Mouse (Mus musculus) embryonic fibroblast, embryonic 13.5 days (primary cell): Measurements from ENCODE around the gene Slf2. TPM values are rescaled to one million over a fixed set of nuclear protein-coding genes. Genes with fewer than 3 reads are reported as not detected.

ENCODE experiments used
- H3K27ac ChIP-seq: 2 replicates; pipeline ENCODE4 v1.5.1; 2012; ENCODE audit warnings: low read length, control low read depth, inconsistent platforms; ENCODE audit not compliant: insufficient read depth
- H3K4me1 ChIP-seq: 2 replicates; pipeline ENCODE4 v1.6.1; 2011; ENCODE audit warnings: low read length; ENCODE audit not compliant: control insufficient read depth, insufficient read depth
- H3K4me3 ChIP-seq: 2 replicates; pipeline ENCODE4 v1.5.1; 2011; ENCODE audit warnings: mild to moderate bottlenecking, control low read depth, low read length; ENCODE audit not compliant: insufficient read depth
- CTCF ChIP-seq: IDR thresholded peaks from 2 replicates; pipeline ENCODE4 v1.5.1; 2011; ENCODE audit warnings: mild to moderate bottlenecking, control low read depth, low read length, moderate library complexity, borderline replicate concordance; ENCODE audit not compliant: insufficient read depth
- POLR2A ChIP-seq: IDR thresholded peaks from 2 replicates; pipeline ENCODE4 v1.6.1; 2011; ENCODE audit warnings: low read depth, mild to moderate bottlenecking, control low read depth, low read length, moderate library complexity
- polyA plus RNA-seq: library from polyadenylated mRNA; stranded (reverse); fragments of >200 nt; gene quantifications from 2 replicates; pipeline ENCODE4 v1.2.4, GENCODE M21; 2011; ENCODE audit warnings: low read depth; ENCODE audit not compliant: missing spikeins, insufficient read length

The Slf2 gene
- polyA plus RNA-seq, 1 experiment = 28.0 TPM

DNA sequence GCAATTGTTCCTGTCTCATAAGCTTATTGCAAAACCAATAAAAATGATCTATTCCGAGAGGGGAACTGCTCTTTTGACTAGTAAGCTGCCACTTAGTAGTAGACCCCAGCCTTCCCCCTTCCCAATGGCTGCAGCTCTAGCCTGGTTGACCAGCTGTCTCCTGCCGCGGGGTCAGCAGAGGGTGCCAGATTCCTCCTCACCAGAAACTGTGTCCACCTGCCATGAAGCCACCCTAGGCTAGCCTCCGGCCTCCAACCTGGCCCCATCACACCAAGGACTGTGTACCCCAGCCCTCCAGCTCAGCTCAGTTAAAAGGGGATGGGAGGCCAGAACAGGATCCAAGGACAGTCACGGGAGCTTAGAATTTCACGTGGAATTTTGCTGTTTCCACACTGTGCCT lies 34.5 kb upstream of the Slf2 start:
- no peak for TF ChIP-seq POLR2A
- no peak for TF ChIP-seq CTCF
- Histone ChIP-seq H3K4me3 (no peak overlapping the region), H3K4me1 (peaks cover 14% of the 10 kb centered on the region), H3K27ac (no peak overlapping the region)

GRCm38 (mm10) chr19:44897521-44897920 lies 33.4 kb upstream of the Slf2 start:
- Histone ChIP-seq H3K4me1 (peaks cover 14% of the 10 kb centered on the region), H3K4me3 (no peak overlapping the region), H3K27ac (no peak overlapping the region)
- TF ChIP-seq CTCF (no peak), POLR2A (no peak)

- TF ChIP-seq POLR2A = no peak
- TF ChIP-seq CTCF = no peak
- H3K4me1 ChIP-seq = peaks cover 14% of the 10 kb centered on the region
These were observed 32.3 kb upstream of the Slf2 start for GRCm38 (mm10) chr19:44898646-44899045.

DNA sequence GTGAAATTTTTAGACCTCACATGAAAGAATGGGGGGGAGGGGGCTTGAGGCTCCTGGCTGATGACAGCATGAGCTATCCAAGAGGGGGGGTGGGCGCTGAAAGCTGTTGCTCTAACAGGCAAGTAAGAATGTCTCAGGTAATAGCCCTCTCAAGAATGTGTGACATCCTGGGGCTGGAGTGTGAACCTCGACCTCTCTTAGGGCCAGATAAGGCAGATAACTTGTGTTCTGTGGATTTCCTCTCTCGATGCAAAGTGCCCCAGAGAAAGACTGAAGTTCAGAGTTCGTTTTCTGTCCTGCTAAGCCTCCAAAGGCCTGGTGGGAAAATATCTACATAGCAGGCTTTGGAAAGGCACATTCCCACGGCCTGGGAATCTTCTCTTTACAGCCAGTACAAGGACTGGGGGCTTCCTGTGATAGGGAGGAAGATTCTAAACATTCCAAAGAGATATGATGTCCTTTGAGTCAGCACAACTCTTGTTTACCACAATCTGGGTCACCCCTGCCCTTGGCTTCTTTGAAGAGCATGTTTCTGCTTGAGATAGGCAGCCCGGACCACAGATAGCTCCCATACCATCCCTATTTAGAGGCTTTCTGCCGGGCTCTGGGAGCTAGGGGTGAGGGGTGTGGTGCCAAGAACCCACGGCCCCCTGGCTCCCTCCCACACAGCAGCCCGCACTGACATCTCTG lies 31.7 kb upstream of the Slf2 start:
- peaks cover 14% of the 10 kb centered on the region for H3K4me1 ChIP-seq
- TF ChIP-seq POLR2A (no peak), CTCF (no peak)
- H3K27ac ChIP-seq = peak overlapping the region; percentile 3; the same call in 1 of the 2 replicates
- no peak overlapping the region for H3K4me3 ChIP-seq

More at GRCm38 (mm10) chr19:44898646-44899045, 32.3 kb upstream of the Slf2 start:
- no peak overlapping the region for H3K4me3 ChIP-seq
- no peak overlapping the region for H3K27ac ChIP-seq

DNA sequence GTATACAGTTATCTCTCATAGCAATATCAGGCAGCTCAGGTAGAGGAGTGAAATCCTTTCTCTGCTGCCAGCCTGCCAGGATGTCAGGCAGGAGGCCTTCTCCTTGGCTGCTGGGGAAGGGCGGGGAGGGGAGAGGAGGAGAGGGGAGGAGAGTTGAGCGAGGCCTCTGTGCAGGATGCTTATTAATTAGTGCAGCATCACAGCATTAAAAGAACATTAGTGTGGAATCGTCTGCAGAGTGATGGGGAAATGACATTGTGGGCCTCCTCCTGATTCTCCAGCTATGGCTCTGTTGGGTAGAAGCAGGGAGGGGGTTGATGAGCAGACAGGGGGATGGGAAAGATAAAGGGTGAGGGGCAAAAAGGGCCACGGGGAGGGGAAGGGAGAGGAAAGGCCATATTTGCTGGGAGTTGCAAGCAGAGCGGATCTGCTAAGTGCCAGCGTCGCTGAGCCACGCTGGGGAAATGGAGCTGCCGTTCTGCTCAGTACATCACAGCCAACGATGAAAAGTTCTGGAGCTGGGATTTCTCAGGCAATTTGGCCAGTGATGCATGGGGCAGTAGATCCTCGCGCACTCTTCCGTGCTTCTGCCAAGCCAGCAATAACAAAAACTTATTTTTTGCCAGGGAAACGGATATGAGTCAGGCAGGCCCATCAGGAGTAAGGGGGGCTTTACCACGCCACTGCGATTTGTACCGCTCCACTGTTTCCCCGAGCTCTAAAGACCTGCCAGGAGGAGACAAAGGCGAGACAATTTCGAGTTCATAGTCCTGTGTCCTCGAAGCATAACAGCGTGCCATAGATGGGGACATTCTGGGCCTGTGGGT lies 30.8 kb upstream of the Slf2 start:
- TF ChIP-seq POLR2A (no peak), CTCF (no peak)
- H3K4me1 ChIP-seq = peaks cover 14% of the 10 kb centered on the region
- peak overlapping the region; percentile 3; the same call in 1 of the 2 replicates for H3K27ac ChIP-seq
- no peak overlapping the region for H3K4me3 ChIP-seq

- Histone ChIP-seq H3K4me1 (peaks cover 14% of the 10 kb centered on the region), H3K4me3 (no peak overlapping the region), H3K27ac (no peak overlapping the region)
- TF ChIP-seq CTCF = no peak
- no peak for TF ChIP-seq POLR2A
These were observed 29.9 kb upstream of the Slf2 start for GRCm38 (mm10) chr19:44901047-44901446.

- Histone ChIP-seq H3K4me3 (no peak overlapping the region), H3K27ac (no peak overlapping the region), H3K4me1 (peaks cover 14% of the 10 kb centered on the region)
- no peak for TF ChIP-seq CTCF
These were observed 28.6 kb upstream of the Slf2 start for GRCm38 (mm10) chr19:44902324-44902723.

- TF ChIP-seq CTCF (no peak), POLR2A (no peak)
- no peak overlapping the region for H3K27ac ChIP-seq
- H3K4me1 ChIP-seq = peaks cover 23% of the 10 kb centered on the region
- no peak overlapping the region for H3K4me3 ChIP-seq
These were observed 27.5 kb upstream of the Slf2 start for GRCm38 (mm10) chr19:44903343-44904000.

- H3K27ac ChIP-seq = no peak overlapping the region
- peaks cover 27% of the 10 kb centered on the region for H3K4me1 ChIP-seq
These were observed 26.7 kb upstream of the Slf2 start for GRCm38 (mm10) chr19:44904141-44904720.

More at GRCm38 (mm10) chr19:44904141-44904720, 26.7 kb upstream of the Slf2 start:
- TF ChIP-seq POLR2A (no peak), CTCF (no peak)
- no peak overlapping the region for H3K4me3 ChIP-seq
